Mouse (Mus musculus) thymus, postnatal 10 days (tissue): ENCODE results near the gene Agap1.
A peak's percentile ranks its signal among the peaks of the same experiment; 100 is the strongest.

Source experiments
- DNase-seq, 2 experiments: peaks; one replicate each; pipeline ENCODE4 v3.0.0; 2021; ENCODE audit warnings: low spot score in 2 of 2

The Agap1 gene

GRCm38 (mm10) chr1:89576174-89576890, 121.7 kb downstream of the Agap1 start:
- no peak for DNase-seq

- peak in 1 of 2 experiments; percentile 21 for DNase-seq
These were observed 122.4 kb downstream of the Agap1 start for GRCm38 (mm10) chr1:89576985-89577384.

GRCm38 (mm10) chr1:89580031-89580998, 125.7 kb downstream of the Agap1 start:
- peak; percentile 9 to 48 for DNase-seq

GRCm38 (mm10) chr1:89580999-89581765, 126.6 kb downstream of the Agap1 start:
- no peak for DNase-seq

GRCm38 (mm10) chr1:89581766-89582125, 127.1 kb downstream of the Agap1 start:
- DNase-seq = no peak

- DNase-seq = no peak
These were observed 128.8 kb downstream of the Agap1 start for GRCm38 (mm10) chr1:89583369-89583768.

GRCm38 (mm10) chr1:89586991-89587683, 132.5 kb downstream of the Agap1 start:
- no peak for DNase-seq

GRCm38 (mm10) chr1:89588154-89588553, 133.5 kb downstream of the Agap1 start:
- no peak for DNase-seq

- DNase-seq = no peak
These were observed 136.4 kb downstream of the Agap1 start for GRCm38 (mm10) chr1:89590994-89591393.

GRCm38 (mm10) chr1:89593219-89593618, 138.6 kb downstream of the Agap1 start:
- DNase-seq = no peak

- DNase-seq = no peak
These were observed 140.4 kb downstream of the Agap1 start for GRCm38 (mm10) chr1:89594999-89595398.

- no peak for DNase-seq
These were observed 140.8 kb downstream of the Agap1 start for GRCm38 (mm10) chr1:89595421-89595820.

- no peak for DNase-seq
These were observed 141.6 kb downstream of the Agap1 start for GRCm38 (mm10) chr1:89596223-89596622.

GRCm38 (mm10) chr1:89598906-89599305, 144.3 kb downstream of the Agap1 start:
- no peak for DNase-seq

GRCm38 (mm10) chr1:89599983-89600741, 145.6 kb downstream of the Agap1 start:
- no peak for DNase-seq

- no peak for DNase-seq
These were observed 146.7 kb downstream of the Agap1 start for GRCm38 (mm10) chr1:89601349-89601748.

GRCm38 (mm10) chr1:89602879-89603278, 148.3 kb downstream of the Agap1 start:
- DNase-seq = peak; percentile 20 to 26

GRCm38 (mm10) chr1:89606612-89607011, 152.0 kb downstream of the Agap1 start:
- peak in 1 of 2 experiments; percentile 53 for DNase-seq

GRCm38 (mm10) chr1:89608766-89609165, 154.2 kb downstream of the Agap1 start:
- DNase-seq = no peak

GRCm38 (mm10) chr1:89609964-89610363, 155.4 kb downstream of the Agap1 start:
- DNase-seq = no peak

GRCm38 (mm10) chr1:89611521-89611920, 156.9 kb downstream of the Agap1 start:
- DNase-seq = no peak
